Mouse (Mus musculus): ENCODE data around the gene Radil. TPM values are rescaled to one million over a fixed set of nuclear protein-coding genes. Genes with fewer than 3 reads are reported as not detected.
A peak's percentile ranks its signal among the peaks of the same experiment; 100 is the strongest.

Radil gene
- polyA plus RNA-seq, 1 experiment from 2014 or later: 5.1 TPM

DNA sequence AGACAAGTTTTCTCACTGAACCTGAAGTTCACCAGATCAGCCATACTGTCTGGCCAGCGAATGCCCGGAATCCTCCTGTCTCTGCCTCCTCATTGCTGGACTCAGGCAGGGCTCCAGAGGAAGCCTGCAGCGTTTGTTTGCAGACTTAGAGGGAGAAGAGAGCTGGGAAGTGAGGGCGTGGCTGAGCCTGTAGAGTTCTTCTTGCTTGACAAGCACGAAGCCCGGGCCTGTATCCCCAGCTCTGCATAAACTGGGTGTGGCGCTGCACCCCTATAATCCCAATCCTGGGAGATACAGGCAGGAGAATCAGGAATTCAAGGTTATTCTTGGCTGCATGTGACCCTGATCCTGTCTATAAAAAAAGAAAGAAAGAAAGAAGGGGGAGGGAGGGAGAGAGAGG lies 9.4 kb upstream of the Radil start:
- Histone ChIP-seq H3K4me3 (no peak overlapping the region), H3K36me3 (replicated peaks) (no peaks in the 10 kb centered on the region), H3K27ac (replicated peaks) (no peak overlapping the region), H3K4me1 (no peaks in the 10 kb centered on the region; the same call in 1 of the 2 replicates), H3K9me3 (no peaks in the 10 kb centered on the region), H3K27me3 (replicated peaks; ENCODE audit: low read depth, poor library complexity, severe bottlenecking) (no peaks in the 10 kb centered on the region)
- DNase-seq (ENCODE audit: low spot score): no peak
- 55% methylated on average over 7 of the region's 7 CpGs for WGBS

DNA sequence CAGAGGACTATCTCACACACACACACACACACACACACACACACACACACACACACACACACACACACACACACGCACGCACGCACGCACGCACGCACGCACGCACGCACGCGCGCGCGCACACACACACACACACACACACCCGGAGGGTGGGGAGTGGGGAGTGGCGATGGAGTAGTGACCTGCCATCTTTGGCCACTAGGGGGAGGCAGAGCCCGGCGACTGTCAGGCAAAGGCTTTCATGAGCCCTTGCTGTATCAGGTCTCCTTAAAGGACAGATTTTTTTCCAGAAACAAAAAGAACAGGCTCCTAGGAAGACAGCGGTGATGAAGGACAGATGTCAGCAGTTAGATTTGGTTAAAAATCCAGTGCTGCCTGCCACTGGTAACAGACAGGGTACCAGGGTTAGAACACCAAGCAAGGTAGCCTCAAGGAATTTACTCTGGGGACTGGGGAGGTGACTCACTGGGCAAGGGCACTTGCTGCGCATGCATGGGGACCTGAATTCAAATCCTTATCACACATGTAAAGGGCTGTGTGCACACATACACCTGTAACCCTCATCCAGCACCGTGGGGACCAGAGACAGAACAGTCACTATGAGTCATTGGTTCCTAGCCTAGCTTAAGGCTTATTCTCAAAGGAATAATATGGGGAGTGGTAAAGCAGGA lies 6.6 kb upstream of the Radil start:
- peak; percentile 88 for DNase-seq (ENCODE audit: low spot score)
- 34% methylated on average over 21 of the region's 21 CpGs for WGBS

DNA sequence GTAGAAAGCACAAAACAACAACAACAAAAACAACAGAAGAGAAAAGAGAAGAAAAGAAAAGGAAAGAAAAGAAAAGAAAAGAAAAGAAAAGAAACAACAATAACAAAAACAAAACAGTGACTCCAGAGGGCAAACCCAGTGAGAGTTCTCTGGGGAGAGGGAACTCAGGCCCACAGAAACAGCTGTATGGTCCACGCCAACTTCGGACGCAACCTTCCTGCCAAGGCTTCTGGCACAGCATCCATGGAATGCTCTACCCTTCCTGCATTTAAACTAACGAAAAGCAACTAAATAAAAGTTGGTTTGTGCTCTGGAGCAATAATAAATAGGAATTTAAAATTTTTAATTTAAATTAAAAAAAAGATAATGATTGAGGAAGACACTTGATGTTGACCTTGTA lies 5.8 kb upstream of the Radil start:
- Histone ChIP-seq H3K27me3 (replicated peaks; ENCODE audit: low read depth, poor library complexity, severe bottlenecking) (no peaks in the 10 kb centered on the region), H3K27ac (replicated peaks) (no peak overlapping the region), H3K4me1 (no peaks in the 10 kb centered on the region), H3K36me3 (replicated peaks) (no peaks in the 10 kb centered on the region), H3K9me3 (no peaks in the 10 kb centered on the region), H3K4me3 (no peak overlapping the region)
- WGBS: 94% methylated on average over 4 of the region's 4 CpGs
- DNase-seq (ENCODE audit: low spot score): no peak

More for the DNA sequence above, 6.6 kb upstream of the Radil start:
- H3K4me3 ChIP-seq: peak overlapping the region; percentile 35; the same call in 1 of the 2 replicates
- no peaks in the 10 kb centered on the region for H3K27me3 ChIP-seq (replicated peaks; ENCODE audit: low read depth, poor library complexity, severe bottlenecking)
- H3K36me3 ChIP-seq (replicated peaks): no peaks in the 10 kb centered on the region
- H3K27ac ChIP-seq (replicated peaks): no peak overlapping the region
- no peaks in the 10 kb centered on the region for H3K9me3 ChIP-seq
- no peaks in the 10 kb centered on the region for H3K4me1 ChIP-seq

DNA sequence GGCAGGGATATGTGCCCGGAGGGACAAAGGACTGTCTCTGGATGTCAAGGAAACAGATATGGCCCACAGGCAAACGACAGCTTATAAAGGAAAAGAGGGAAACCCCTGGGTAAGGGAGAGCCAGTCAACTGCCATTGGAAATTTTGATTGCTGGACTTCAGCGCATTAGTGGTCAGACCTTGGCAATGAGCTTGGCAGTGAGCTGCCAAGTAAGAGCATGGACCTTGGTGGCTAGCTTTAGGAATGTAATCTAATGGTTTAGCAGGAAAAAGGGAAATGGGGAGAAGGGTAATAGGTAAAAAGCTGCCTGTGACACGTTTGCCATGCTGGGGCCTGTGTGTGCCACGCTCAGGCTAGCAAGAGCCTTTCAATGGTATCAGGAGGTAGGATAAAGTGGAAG lies 5.0 kb upstream of the Radil start:
- peaks cover 4% of the 10 kb centered on the region for H3K4me1 ChIP-seq
- no peaks in the 10 kb centered on the region for H3K9me3 ChIP-seq
- DNase-seq (ENCODE audit: low spot score): no peak
- H3K27me3 ChIP-seq (replicated peaks; ENCODE audit: low read depth, poor library complexity, severe bottlenecking): no peaks in the 10 kb centered on the region
- H3K36me3 ChIP-seq (replicated peaks): no peaks in the 10 kb centered on the region
- WGBS: 86% methylated on average over 5 of the region's 5 CpGs
- H3K27ac ChIP-seq (replicated peaks): no peak overlapping the region
- no peak overlapping the region for H3K4me3 ChIP-seq

DNA sequence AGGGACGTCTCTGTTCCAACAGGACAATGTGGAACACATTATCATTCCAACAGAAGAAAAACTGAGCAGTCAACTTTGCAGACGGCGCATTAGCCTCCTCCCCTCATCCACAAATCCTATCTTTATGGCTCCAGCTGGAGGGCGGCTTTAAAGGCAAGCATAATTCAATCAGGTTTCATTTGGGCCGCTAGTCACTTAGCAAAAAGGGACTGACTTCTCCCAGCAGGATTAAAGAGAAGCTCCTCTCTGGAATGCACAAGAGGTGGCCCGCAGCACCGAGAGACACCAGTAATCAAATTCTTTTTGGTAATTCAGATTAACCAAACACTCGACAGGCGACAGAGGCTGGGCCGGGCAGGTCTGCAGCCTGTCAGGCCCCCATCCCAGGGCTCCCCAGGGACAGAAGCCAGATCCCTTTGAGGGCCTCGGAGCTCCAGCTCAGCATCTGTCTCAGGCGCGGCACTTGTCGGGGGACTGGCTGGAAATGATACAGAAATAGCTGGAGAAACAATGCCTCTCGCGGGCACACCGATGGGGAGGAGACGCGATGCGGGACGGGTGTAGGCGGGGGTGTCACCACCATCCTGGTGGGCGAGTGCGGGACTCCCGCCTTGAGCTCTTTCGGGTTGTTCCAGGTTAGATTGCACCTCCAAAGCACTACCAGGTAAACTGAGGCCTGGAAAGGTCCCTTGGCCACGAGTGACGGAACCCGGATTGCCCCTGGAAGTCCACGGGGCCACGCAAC lies 765 bp downstream of the Radil start:
- Histone ChIP-seq H3K27ac (replicated peaks) (peak overlapping the region; percentile 70), H3K36me3 (replicated peaks) (no peaks in the 10 kb centered on the region), H3K9me3 (no peaks in the 10 kb centered on the region), H3K4me3 (peak overlapping the region; percentile 63), H3K4me1 (peaks cover 37% of the 10 kb centered on the region), H3K27me3 (replicated peaks; ENCODE audit: low read depth, poor library complexity, severe bottlenecking) (peaks cover 19% of the 10 kb centered on the region)
- WGBS: under 1% methylated on average over 31 of the region's 31 CpGs
- DNase-seq (ENCODE audit: low spot score): peak; percentile 71

DNA sequence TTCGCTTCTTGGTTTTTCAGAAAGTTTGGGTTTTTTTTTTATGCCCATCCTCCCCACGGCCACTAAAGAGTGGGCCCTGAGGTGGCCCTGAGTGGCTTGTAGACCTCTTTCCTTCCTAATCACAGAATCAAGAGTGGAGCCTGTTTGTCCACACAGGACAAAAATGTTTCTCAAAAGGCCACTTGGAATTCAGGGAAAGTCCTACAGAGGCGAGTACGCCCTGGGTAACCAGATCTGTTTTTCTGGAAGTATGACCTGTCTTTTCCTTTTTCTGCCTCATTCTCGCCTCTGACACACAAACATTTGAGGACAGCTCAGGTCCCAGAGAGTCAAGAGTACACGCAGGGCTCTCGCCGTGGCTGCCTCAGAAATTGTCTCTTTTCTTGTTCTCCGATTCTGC lies 1.5 kb downstream of the Radil start:
- H3K4me1 ChIP-seq: peaks cover 42% of the 10 kb centered on the region
- DNase-seq (ENCODE audit: low spot score): peak; percentile 17
- no peaks in the 10 kb centered on the region for H3K36me3 ChIP-seq (replicated peaks)
- peak overlapping the region; percentile 63; the same call in 1 of the 2 replicates for H3K4me3 ChIP-seq
- H3K27ac ChIP-seq (replicated peaks): peak overlapping the region; percentile 63
- H3K27me3 ChIP-seq (replicated peaks; ENCODE audit: low read depth, poor library complexity, severe bottlenecking): peaks cover 19% of the 10 kb centered on the region
- H3K9me3 ChIP-seq: no peaks in the 10 kb centered on the region
- 36% methylated on average over 9 of the region's 9 CpGs for WGBS

DNA sequence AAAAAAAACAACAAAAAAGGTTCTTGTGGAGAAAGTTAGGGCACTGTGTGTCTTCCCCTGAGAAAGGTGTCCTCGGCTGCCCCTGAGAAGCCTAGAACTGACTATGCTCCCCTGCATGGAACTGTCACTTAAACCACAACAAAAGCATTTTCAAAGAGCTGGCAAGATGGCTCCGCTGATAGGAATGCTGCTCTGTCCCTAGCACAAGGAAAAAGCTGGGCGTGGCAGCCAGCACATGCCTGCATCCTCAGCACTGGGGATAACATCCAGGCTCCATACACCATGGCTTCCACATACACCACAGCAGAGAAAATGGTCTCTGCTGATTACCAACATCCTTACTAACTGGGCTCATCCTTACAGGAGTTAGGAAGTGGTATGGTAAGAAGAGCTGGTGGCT lies 3.8 kb downstream of the Radil start:
- H3K4me3 ChIP-seq: no peak overlapping the region
- H3K27me3 ChIP-seq (replicated peaks; ENCODE audit: low read depth, poor library complexity, severe bottlenecking): peaks cover 19% of the 10 kb centered on the region
- no peaks in the 10 kb centered on the region for H3K9me3 ChIP-seq
- H3K36me3 ChIP-seq (replicated peaks): 0 out of 2 replicates have a peak, but pooled peaks cover 2% of the 10 kb centered on the region
- peaks cover 42% of the 10 kb centered on the region for H3K4me1 ChIP-seq
- no peak for DNase-seq (ENCODE audit: low spot score)
- 83% methylated on average over 3 of the region's 3 CpGs for WGBS
- no peak overlapping the region for H3K27ac ChIP-seq (replicated peaks)

DNA sequence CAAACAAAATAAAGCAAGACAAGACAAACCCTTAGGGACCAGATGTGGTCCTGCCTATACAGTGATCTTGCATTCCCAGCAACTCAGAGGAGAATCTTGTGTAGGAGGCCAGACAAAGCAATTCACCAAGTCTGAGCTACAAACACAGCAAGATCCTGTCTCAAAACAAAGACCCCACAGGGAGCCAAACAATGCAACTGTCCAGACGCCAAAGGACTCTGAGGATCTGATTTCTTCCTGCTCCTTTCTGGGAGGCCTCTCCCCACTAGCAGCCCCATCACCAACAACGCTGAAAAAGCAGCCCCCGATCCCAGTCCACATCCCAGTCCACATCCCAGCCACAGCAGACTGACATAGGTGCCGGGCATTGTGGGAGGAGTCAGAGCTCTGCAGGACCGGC lies 4.6 kb downstream of the Radil start:
- H3K36me3 ChIP-seq (replicated peaks): 0 out of 2 replicates have a peak, but pooled peaks cover 2% of the 10 kb centered on the region
- H3K4me3 ChIP-seq: no peak overlapping the region
- peaks cover 42% of the 10 kb centered on the region for H3K4me1 ChIP-seq
- peaks cover 19% of the 10 kb centered on the region for H3K27me3 ChIP-seq (replicated peaks; ENCODE audit: low read depth, poor library complexity, severe bottlenecking)
- DNase-seq (ENCODE audit: low spot score): no peak
- H3K9me3 ChIP-seq: no peaks in the 10 kb centered on the region
- 11% methylated on average over 5 of the region's 5 CpGs for WGBS
- H3K27ac ChIP-seq (replicated peaks): peak overlapping the region; percentile 36; the same call in 1 of the 2 replicates

DNA sequence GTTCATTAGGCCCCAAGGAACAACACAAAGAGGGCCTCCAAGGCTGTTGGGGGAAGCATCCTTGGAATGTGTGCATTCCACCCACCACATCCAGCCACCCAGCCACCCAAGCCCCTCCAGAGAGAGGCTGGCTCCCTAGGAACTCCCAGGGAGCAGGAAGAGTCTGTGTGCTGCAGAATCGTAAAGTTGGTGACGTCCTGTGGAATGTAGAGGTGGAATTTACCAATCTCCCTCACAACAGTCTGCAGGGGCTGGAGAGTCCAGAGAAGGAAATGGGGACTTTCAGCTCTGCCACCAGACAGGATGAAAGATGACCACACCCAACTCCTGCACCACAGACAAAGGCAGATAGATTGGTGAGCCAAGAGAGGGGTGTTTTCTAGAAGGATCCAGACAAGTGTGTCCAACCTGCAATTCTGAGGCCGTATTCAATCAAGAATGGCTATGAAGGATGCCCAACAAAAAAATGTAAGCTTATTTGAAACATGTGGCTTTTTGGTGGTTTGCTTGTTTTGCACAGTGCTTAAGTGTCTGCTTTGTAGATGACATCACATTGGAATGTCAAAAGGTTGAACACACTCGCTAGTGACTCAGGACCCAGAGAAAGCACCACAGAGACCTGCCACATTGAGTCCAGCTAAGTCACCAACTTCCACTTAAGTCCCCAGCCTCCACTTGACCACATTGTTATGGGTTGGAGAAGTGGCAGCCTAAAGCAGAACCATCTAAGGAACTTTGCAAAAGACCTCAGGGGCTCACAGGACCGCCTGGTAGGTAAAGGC lies 5.7 kb downstream of the Radil start:
- peak overlapping the region; percentile 30; the same call in 1 of the 2 replicates for H3K27ac ChIP-seq (replicated peaks)
- 72% methylated on average over 5 of the region's 5 CpGs for WGBS

DNA sequence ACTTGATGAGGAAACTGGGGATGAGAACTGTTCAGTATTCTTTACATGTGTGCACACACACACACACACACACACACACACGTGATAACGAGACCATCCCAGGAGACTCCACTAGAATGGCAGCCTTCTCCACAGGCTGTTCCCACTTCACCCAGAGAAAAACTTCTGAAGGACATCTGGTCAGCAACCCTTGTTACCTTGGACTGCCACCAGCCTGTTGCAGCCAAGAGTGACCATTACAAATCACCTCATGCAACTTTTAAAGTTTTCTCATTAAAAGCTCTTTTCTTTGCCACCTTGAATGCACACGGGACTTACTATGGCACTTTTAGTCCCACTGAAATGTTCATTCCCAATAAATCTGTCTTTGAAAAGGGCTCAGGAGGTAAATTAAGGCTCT lies 13.6 kb downstream of the Radil start:
- Histone ChIP-seq H3K36me3 (replicated peaks) (no peaks in the 10 kb centered on the region), H3K4me1 (no peaks in the 10 kb centered on the region), H3K9me3 (no peaks in the 10 kb centered on the region), H3K27me3 (replicated peaks; ENCODE audit: low read depth, poor library complexity, severe bottlenecking) (no peaks in the 10 kb centered on the region), H3K4me3 (no peak overlapping the region), H3K27ac (replicated peaks) (no peak overlapping the region)
- no peak for DNase-seq (ENCODE audit: low spot score)
- 92% methylated on average over 3 of the region's 3 CpGs for WGBS

More for the DNA sequence above, 5.7 kb downstream of the Radil start:
- Histone ChIP-seq H3K4me1 (peaks cover 32% of the 10 kb centered on the region), H3K36me3 (replicated peaks) (0 out of 2 replicates have a peak, but pooled peaks cover 2% of the 10 kb centered on the region), H3K4me3 (no peak overlapping the region), H3K27me3 (replicated peaks; ENCODE audit: low read depth, poor library complexity, severe bottlenecking) (peaks cover 15% of the 10 kb centered on the region), H3K9me3 (no peaks in the 10 kb centered on the region)
- DNase-seq (ENCODE audit: low spot score): no peak

DNA sequence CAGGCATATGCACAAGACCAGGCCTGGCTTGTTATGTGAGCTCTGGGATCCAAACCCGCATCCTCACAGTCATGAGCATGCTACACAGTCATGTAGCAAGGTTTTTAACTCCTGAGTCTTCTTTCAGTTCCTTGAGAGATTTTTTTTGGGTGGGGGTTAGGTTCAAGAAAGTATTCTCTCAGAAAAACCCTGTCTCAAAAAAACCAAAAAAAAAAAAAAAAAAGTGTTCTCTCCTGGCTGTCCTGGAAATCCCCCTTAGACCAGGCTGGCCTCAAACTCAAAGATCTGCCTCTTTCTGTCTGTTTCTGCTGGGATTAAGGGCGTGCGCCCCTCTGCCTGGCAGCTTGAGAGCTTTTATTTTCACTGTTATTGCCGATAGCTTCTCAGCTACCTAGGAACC lies 15.5 kb downstream of the Radil start:
- no peak for DNase-seq (ENCODE audit: low spot score)
- 83% methylated on average over 4 of the region's 4 CpGs for WGBS

DNA sequence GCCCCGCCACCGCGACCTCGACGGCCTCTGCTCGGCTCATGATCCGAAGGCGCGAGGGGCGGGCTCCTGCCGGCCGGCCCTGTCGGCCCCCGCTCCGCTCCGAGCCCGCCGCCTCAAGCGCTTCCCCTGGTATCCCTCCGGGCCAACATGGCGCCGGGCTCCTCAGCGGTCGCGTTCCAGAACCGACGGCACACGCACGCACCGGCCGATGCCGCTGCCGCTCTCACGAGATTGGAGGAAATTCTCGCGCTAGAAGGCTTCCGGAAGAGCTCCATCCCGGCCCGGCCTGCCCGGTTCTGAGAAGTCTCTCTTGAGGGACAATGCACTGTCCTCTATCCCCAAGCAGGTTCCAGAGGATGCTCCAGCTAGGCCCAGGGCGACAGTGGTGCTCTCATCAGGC lies 21.0 kb downstream of the Radil start, which contains the start of gene Papolb:
Papolb (minus strand) TSS at position 162 of the 400 bp plus-strand sequence.
- no peak within 1 kb of the TSS; the same call in 1 of the 2 replicates for H3K27ac ChIP-seq (replicated peaks)
- peak within 1 kb of the TSS; percentile 45 for H3K4me3 ChIP-seq
- 38% methylated on average over 41 of the region's 41 CpGs for WGBS
- H3K27me3 ChIP-seq (replicated peaks; ENCODE audit: low read depth, poor library complexity, severe bottlenecking): peaks cover 43% of the 10 kb centered on the region
- H3K36me3 ChIP-seq (replicated peaks): no peaks in the 10 kb centered on the region
- peaks cover 7% of the 10 kb centered on the region; the same call in 1 of the 2 replicates for H3K4me1 ChIP-seq
- peak; percentile 40 for DNase-seq (ENCODE audit: low spot score)
- no peaks in the 10 kb centered on the region for H3K9me3 ChIP-seq

More for the DNA sequence above, 15.5 kb downstream of the Radil start:
- Histone ChIP-seq H3K4me1 (no peaks in the 10 kb centered on the region), H3K9me3 (no peaks in the 10 kb centered on the region), H3K27ac (replicated peaks) (no peak overlapping the region), H3K4me3 (no peak overlapping the region), H3K27me3 (replicated peaks; ENCODE audit: low read depth, poor library complexity, severe bottlenecking) (peaks cover 8% of the 10 kb centered on the region), H3K36me3 (replicated peaks) (no peaks in the 10 kb centered on the region)
